Mouse (Mus musculus) layer of hippocampus, postnatal 14 days (tissue): Measurements from ENCODE around the gene Mterf1b. TPM values are rescaled to one million over a fixed set of nuclear protein-coding genes. Genes with fewer than 3 reads are reported as not detected.
A peak's percentile ranks its signal among the peaks of the same experiment; 100 is the strongest.
"Not testable (repeated sequence)": the region's sequence is repeated elsewhere in the genome, so short reads cannot be mapped to it uniquely, and the experiment has no call there.

Experiments used
- DNase-seq, 2 experiments: peaks; one replicate each; pipeline ENCODE4 v3.0.0; 2021 to 2022; ENCODE audit warnings: low spot score in 2 of 2, mixed read lengths in 1 of 2
- long read RNA-seq, 2 experiments: library from polyadenylated mRNA; stranded (forward); transcript quantifications; one replicate each; pipeline ENCODE4 v2.0.0; 2021
- total RNA-seq, 2 experiments: library from RNA; stranded (reverse); gene quantifications; 2 replicates each; pipeline ENCODE4 v1.2.3; 2021

Mterf1b gene
- 1 to 10 TPM; 2.0 to 5.6 TPM for total RNA-seq
- long read RNA-seq, experiment 1, partial matches to known transcripts = 0 of 1 reads
- long read RNA-seq, experiment 1, other reads (novel, unspliced or antisense) = 0 of 1 reads
- long read RNA-seq, experiment 2, partial matches to known transcripts = 0 of 4 reads
- long read RNA-seq, experiment 2, other reads (novel, unspliced or antisense) = 1 of 4 reads

DNA sequence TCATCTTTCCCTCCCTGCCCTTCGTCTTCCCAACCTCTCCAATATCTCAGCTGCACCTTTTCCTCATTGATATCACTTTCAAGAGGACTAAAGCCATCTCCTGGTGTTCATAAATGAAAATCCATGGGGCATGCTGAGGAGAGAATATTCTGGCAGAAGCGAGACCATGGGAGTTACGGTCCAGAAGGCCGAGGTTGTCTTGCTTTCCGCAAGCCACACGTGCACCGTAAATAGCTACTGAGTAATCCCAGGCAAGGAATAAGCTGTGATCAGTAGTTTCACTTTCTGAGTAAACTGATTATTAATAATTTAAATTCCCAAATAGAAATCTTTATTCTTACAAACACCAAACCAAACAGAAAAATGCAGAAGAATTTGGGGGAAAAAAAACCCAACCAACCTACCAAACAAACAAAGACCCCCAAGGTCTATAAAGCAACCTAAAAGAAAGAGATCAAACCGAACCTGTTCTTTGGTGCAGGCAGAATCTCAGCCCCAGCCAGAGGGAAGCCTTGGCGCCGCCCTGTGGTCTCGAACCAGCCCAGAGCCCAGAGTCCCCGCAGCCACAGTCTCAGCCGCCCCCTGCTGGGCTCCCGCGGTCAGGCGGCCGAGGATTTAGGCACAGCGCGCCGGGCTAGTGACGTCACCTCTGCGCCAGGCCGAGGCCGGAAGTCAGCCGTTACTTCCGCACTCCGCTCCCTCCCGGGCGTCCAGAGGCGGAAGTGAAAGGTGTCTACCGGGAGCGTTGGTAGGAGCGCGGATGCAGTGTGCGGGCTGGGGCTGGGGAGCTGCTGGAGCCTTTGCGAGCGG is at the start of gene Mterf1b:
Gene Mterf1b, plus strand, starts transcription at position 697 of the 810 bp plus-strand sequence.
- not testable (repeated sequence) for DNase-seq

GRCm38 (mm10) chr5:4159418-4160071 is 32.6 kb upstream of the Mterf1b start:
- not testable (repeated sequence) for DNase-seq

DNA sequence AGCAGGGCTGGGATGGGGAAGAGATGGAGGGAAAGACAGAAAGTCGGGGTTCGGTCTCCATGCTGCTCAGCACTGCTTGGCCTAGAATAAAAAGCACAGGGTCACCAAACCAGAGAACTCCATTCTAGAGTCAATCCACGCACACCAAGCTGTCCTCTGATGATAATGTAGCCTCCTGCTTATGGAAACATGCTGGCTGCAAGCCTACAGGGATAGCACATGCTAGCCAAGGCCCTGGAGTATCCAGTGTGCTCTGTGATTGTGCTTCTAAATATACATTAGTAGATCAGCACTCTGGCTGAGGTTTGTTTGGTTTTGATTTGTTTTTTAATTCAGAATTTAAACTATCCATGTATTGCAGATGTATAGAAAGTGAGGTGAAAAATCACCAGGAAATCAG is 30.6 kb upstream of the Mterf1b start:
- no peak for DNase-seq

GRCm38 (mm10) chr5:4162461-4162860 is 29.7 kb upstream of the Mterf1b start:
- DNase-seq = no peak

DNA sequence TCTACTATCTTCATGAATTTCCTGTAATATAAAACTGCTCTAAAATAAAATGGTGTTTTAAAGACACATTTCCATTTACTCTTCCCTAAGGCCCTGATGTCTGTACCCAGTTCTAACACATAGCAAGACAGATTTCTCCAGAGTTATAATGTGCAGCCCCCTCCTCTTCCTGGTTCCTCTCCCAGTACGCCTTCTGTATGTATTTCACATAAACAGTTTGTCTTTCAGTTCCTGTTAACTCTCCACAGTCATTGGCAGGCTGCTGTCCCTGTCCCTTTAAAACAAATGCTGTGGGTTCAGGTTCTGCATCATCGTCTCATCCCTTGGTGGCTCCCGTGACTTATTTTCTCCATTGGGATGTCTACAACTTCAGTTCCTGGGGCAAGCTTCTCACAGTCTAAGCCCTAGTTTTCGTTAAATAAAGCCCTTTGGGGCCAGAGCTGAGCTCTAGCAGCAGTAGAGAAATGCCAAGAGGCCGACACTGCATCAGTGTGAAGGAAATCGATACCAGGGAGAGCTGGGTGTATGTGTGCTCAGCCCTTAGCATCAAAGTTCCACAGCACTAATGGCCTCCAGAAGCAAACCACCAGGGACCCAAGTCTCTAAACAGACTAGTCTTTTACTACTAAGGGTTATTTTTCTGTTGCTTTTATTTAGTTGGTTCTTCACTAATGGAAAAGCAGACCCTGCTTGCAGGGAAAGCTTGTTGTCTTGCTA is 24.2 kb upstream of the Mterf1b start:
- DNase-seq = not testable (repeated sequence)

DNA sequence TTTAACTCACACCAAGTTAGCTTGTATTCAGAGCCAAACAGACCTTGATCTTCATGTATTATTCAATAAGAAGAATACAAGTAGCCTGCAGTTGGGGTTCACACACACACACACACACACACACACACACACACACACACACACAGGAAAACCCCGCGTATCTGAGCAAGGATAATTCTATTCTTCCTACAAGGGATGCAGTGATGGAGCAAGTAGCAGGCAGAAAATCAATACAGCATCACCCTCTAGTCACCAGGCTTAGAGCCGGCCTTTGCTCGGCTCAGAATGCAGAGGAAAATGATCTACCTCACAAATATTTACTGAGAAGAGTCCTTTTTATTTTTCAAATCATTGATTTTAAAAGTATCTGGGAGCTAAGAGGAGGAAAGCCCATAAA is 23.6 kb upstream of the Mterf1b start:
- not testable (repeated sequence) for DNase-seq

DNA sequence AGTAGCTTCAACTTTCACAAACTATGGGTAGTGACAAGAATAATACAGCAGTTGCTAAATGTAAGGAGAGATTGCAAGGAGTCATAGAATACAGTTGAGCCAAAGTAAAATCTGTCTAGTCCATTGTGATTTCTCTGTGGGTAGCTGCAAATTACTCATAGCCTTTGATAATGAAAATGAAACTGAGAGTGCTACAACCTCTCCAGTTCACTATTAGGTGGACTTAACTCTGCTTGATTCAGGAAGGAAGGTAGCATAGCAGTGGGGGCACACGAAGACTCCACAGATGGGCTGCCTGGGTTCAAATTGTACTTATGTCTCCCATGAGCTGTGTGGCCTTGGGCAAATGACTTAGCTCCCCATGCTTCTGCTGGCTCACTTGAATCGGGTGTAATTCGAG is 15.7 kb upstream of the Mterf1b start:
- not testable (repeated sequence) for DNase-seq

DNA sequence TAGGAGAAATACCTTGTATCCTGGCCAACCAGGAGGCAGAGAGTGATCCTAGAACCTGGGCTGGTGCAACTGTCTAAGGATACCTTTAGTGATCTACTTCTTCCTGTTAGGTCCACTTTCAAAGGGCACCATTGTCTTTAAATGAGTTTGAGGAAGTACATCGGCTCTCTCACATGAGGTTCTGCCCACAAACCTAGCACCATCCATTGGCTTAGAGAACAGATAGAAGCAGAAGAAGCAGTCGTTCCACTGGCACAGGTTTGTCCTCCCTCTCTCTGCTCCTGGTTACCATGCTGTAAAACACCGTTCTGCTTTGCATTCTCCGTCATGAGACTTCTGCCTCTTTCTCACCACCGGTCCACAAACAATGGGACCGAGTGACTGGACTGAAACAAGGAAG is 12.8 kb upstream of the Mterf1b start:
- no peak for DNase-seq

DNA sequence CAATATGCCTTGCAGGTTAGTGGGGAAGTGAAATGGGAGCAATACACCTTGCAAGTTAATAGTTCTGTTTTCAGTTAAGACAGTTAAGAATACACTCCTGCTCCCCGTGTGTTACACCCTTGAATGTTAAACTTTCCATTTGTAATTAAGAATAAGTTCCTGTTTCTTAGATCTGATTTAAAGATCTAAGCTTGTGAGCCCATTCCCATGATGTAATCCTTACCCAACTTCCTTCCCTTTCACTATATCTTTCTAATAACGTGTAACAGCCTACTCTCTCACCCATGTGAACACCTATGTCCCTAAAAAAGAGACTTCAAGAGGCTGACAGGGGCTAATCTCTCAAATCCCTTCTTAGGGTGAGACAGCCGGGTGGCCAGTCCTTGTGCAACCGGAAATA is 5.4 kb upstream of the Mterf1b start:
- no peak for DNase-seq

DNA sequence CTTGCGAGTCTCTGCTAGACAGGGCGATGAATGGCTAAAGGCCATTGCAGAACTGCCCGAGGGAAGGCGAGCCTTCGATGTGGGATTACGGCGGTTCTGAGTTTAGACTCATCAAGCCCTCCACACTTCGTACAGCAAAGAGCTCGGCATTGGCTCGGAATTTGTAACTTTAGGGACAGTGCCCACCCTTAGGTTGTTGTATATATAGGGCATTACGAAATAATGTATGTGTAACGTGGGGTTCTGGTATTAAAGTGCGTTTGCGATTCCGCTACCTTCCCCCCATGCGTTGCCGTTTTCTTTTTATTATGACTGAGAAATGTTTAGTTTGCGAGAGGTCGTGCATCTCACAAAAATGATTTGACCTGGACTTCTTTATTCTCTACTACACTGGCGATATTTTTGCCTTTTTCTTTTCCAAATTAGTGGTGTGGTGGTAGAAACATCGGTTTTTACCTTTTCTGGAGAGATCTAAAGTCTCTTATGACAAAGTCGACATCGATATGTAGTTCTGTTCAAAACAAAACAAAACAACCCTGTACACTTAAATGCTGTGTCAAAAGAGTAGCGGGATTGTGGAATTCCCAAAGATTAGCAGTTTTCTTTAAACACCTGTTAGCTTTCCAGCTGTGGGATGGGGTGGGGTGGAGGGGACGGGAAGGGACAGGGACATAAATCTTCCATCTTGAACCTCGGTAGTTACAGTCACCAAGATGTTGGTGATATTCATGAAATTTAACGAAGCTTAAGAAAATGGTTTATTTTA is 497 bp downstream of the Mterf1b start:
- not testable (repeated sequence) for DNase-seq

GRCm38 (mm10) chr5:4193247-4193628 is 1.1 kb downstream of the Mterf1b start:
- no peak for DNase-seq

DNA sequence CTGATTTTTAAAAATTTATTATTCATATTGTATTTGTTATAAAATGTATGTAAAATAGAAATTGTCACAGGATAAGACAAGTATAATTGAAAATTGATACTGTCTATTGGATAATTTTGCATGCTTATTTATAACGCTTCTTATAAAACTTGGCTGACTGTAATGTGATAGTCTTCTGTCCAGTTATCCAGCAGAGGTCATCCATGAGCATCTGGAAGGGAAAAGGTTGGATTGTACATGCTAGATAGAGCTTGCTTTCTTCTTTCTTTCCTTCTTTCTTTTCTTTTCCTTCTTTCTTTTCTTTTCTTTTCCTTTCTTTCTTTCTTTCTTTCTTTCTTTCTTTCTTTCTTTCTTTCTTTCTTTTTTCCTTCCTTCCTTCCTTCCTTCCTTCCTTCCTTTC is 2.0 kb downstream of the Mterf1b start:
- no peak for DNase-seq

DNA sequence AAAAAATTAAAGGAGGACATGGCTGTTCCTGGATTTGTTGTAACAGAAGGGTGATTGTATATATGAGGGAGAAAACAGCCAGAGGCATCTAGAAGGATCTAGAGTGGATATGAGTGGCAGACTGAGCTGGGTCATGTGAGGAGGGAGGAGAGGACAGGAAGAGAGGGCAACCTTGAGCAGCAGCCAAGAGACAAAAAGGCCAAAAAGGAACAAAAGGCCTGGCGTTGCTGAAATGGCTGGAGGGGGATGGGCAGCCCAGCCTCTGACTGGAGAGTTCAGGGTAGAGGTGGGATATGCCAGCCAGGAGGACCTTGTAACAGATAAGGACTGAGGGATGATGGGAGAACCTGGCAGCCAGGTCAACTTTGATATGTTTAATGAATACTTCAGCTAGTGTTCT is 2.9 kb downstream of the Mterf1b start:
- DNase-seq = no peak

DNA sequence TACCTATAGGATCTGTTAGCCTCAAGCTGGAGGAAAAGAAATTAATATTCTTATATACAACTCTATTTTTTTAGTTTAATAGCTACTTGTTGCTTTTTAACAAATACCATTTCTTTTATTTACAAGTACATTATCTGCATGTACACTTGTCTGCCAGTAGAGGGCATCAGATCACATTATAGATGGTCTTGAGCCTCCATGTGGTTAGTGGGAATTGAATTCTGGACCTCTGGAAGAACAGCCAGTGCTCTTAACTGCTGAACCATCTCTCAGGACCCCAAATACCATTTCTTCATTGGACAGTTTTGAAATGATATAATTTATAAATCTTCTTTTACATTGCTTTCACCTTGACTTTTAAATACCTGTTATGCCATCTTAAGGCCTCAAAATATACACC is 9.2 kb downstream of the Mterf1b start:
- DNase-seq = peak in 1 of 2 experiments; percentile 7

- DNase-seq = not testable (repeated sequence)
Observed at GRCm38 (mm10) chr5:4202276-4202810, 10.2 kb downstream of the Mterf1b start.

- not testable (repeated sequence) for DNase-seq
Observed at GRCm38 (mm10) chr5:4210082-4210481, 17.9 kb downstream of the Mterf1b start.

DNA sequence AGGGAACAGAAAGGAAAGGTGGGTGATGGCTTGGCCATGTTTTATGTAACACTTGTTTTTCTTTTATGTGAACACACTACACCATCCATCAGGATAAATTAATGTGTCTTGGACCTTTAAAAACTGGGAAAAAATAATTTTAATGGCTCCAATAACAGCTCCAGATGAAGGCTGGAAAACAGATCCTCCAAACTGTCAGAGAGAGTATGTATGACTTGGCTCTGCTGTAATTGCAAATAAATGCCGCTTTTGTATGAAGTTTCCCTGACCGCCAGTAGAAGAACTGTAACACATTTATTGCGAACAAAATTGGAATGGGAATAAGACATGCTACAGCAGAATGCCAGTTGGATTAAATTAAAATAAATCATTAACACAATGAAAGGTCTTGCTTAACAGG is 29.1 kb downstream of the Mterf1b start:
- DNase-seq = peak in 1 of 2 experiments; percentile 41

DNA sequence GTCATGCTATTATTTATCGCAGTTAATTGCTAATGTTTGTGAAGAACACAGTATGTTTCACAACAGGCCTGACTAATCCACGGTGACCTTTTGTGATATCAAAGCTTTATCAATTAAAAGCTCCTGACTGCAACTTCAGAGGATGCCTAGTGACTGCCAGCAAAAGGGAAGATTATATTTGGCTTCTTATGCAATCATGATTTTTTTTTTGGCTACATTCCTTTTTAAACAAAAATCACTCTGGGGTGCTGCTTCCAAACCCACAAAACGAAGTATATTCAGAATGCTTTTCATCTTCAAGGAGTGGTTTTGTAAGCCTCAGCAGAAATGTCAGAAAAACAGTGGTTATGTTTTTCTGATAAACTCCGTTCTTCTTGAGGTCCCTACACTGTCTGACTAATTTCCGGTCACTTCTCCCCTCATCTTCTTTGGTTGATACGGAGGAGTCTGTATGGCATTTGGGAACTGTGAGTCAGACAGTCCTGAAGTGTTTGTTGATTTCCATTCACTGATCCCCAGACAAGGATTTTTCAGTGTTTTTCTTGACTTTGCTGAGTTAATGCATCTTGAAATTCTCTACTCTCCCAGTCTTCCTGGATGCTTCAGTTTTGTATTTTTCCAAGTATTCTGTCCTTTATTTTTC is 29.9 kb downstream of the Mterf1b start:
- DNase-seq = no peak

- DNase-seq = no peak
Observed at GRCm38 (mm10) chr5:4232163-4232562, 40.0 kb downstream of the Mterf1b start.

GRCm38 (mm10) chr5:4234505-4234904 is 42.3 kb downstream of the Mterf1b start:
- peak in 1 of 2 experiments; percentile 23 for DNase-seq
